Mouse (Mus musculus) G1E (cell line): Measurements from ENCODE around the gene AU022252. TPM values are rescaled to one million over a fixed set of nuclear protein-coding genes. Genes with fewer than 3 reads are reported as not detected.
A peak's percentile ranks its signal among the peaks of the same experiment; 100 is the strongest.

ENCODE experiments used
- ATAC-seq: 2 replicates; pipeline ENCODE4 v1.8.0; 2016; ENCODE audit warnings: mild to moderate bottlenecking; ENCODE audit not compliant: insufficient number of reproducible peaks, poor library complexity, low FRiP score, severe bottlenecking; ENCODE audit errors: extremely low read depth
- DNase-seq: peaks from one replicate; pipeline ENCODE4 v3.0.0; 2012; ENCODE audit warnings: low spot score
- H3K27me3 ChIP-seq: 2 replicates; pipeline ENCODE4 v1.6.1; 2012; ENCODE audit warnings: mild to moderate bottlenecking, low read length, inconsistent platforms; ENCODE audit not compliant: insufficient read depth
- H3K36me3 ChIP-seq: replicated peaks from 2 replicates; pipeline ENCODE3; 2012; ENCODE audit warnings: mild to moderate bottlenecking, inconsistent platforms
- H3K4me1 ChIP-seq: 2 replicates; pipeline ENCODE4 v1.6.1; 2012; ENCODE audit warnings: low read depth, low read length, inconsistent platforms, mixed read lengths; ENCODE audit not compliant: insufficient read depth
- H3K4me3 ChIP-seq: 2 replicates; pipeline ENCODE4 v1.5.1; 2012; ENCODE audit warnings: low read depth, mild to moderate bottlenecking, inconsistent platforms, low read length, moderate library complexity, mixed read lengths
- H3K9me3 ChIP-seq: replicated peaks from 2 replicates; pipeline ENCODE4 v1.6.1; 2012; ENCODE audit warnings: inconsistent platforms
- CTCF ChIP-seq: IDR thresholded peaks from 2 replicates; pipeline ENCODE4 v1.5.1; 2012; ENCODE audit warnings: low read depth, low read length, inconsistent platforms, mixed read lengths
- GATA1 ChIP-seq: IDR thresholded peaks from 2 replicates; pipeline ENCODE4 v1.6.1; 2012; ENCODE audit warnings: borderline replicate concordance, low read length, inconsistent platforms, mixed read lengths
- GATA2 ChIP-seq: IDR thresholded peaks from 2 replicates; pipeline ENCODE4 v1.6.1; 2012; ENCODE audit warnings: low read depth, low read length, inconsistent platforms, borderline replicate concordance
- POLR2AphosphoS5 ChIP-seq: IDR thresholded peaks from 2 replicates; pipeline ENCODE4 v1.6.1; 2012; ENCODE audit warnings: low read depth, low read length, inconsistent platforms; ENCODE audit not compliant: insufficient replicate concordance
- TAL1 ChIP-seq: conservative IDR thresholded peaks from 2 replicates; pipeline ENCODE4 v1.6.1; 2012; ENCODE audit warnings: low read depth, low read length, inconsistent platforms, mixed read lengths
- polyA plus RNA-seq: library from polyadenylated mRNA; stranded (reverse); fragments of >175 nt; gene quantifications from 2 replicates; pipeline ENCODE4 v1.2.3, GENCODE M21; 2012
- total RNA-seq, 2 experiments: library from RNA; stranded (forward) in 1 of 2; stranded (reverse) in 1 of 2; fragments of 200-1000 nt in 1 of 2; fragments of >200 nt in 1 of 2; fragmentation: Nextera tagmentation in 1 of 2; gene quantifications; 2 replicates each; pipeline ENCODE4 v1.2.3; 2014 to 2017

AU022252 gene
- total and polyA plus RNA-seq, 3 experiments = 10.1 to 25.9 (median 14.0) TPM

- Histone ChIP-seq H3K4me3 (no peak overlapping the region), H3K36me3 (peaks cover 46% of the 10 kb centered on the region), H3K4me1 (peaks cover 27% of the 10 kb centered on the region), H3K27me3 (no peaks in the 10 kb centered on the region), H3K9me3 (no peaks in the 10 kb centered on the region)
- ATAC-seq (peak; percentile 22; the same call in 1 of the 2 replicates), DNase-seq (peak; percentile 40)
- TF ChIP-seq CTCF = peak; percentile 59
- no peak for TF ChIP-seq GATA1
Measured at GRCm38 (mm10) chr4:119167663-119168062, 64.8 kb downstream of the AU022252 start.

GRCm38 (mm10) chr4:119167068-119167467 is 65.4 kb downstream of the AU022252 start:
- peaks cover 26% of the 10 kb centered on the region for H3K4me1 ChIP-seq
- ATAC-seq = no peak
- no peak for TF ChIP-seq CTCF
- TF ChIP-seq POLR2AphosphoS5 = no peak
- TF ChIP-seq GATA2 = no peak
- no peaks in the 10 kb centered on the region for H3K27me3 ChIP-seq
- H3K4me3 ChIP-seq = no peak overlapping the region
- no peaks in the 10 kb centered on the region for H3K9me3 ChIP-seq
- H3K36me3 ChIP-seq = peaks cover 41% of the 10 kb centered on the region
- DNase-seq = no peak

GRCm38 (mm10) chr4:119165916-119166315 is 66.6 kb downstream of the AU022252 start:
- Histone ChIP-seq H3K4me1 (peaks cover 18% of the 10 kb centered on the region), H3K36me3 (peaks cover 32% of the 10 kb centered on the region), H3K4me3 (no peak overlapping the region), H3K9me3 (no peaks in the 10 kb centered on the region), H3K27me3 (no peaks in the 10 kb centered on the region)
- DNase-seq = no peak
- no peak for TF ChIP-seq GATA1
- no peak for ATAC-seq

- TF ChIP-seq GATA1 (no peak), POLR2AphosphoS5 (no peak), GATA2 (no peak), TAL1 (no peak)
- Histone ChIP-seq H3K27me3 (no peaks in the 10 kb centered on the region), H3K9me3 (no peaks in the 10 kb centered on the region; the same call in 1 of the 2 replicates), H3K4me3 (no peak overlapping the region), H3K4me1 (peaks cover 10% of the 10 kb centered on the region), H3K36me3 (peaks cover 3% of the 10 kb centered on the region)
- ATAC-seq (no peak), DNase-seq (no peak)
Measured at GRCm38 (mm10) chr4:119162990-119163389, 69.5 kb downstream of the AU022252 start.

GRCm38 (mm10) chr4:119161358-119161757 is 71.2 kb downstream of the AU022252 start:
- TF ChIP-seq GATA2 (no peak), POLR2AphosphoS5 (no peak), CTCF (no peak), TAL1 (no peak), GATA1 (no peak)
- DNase-seq (no peak), ATAC-seq (no peak)
- no peak overlapping the region for H3K4me3 ChIP-seq
- H3K4me1 ChIP-seq = peaks cover 4% of the 10 kb centered on the region
- no peaks in the 10 kb centered on the region; the same call in 1 of the 2 replicates for H3K27me3 ChIP-seq
- no peaks in the 10 kb centered on the region; the same call in 1 of the 2 replicates for H3K9me3 ChIP-seq
- no peaks in the 10 kb centered on the region for H3K36me3 ChIP-seq

- Histone ChIP-seq H3K36me3 (no peaks in the 10 kb centered on the region), H3K4me1 (no peaks in the 10 kb centered on the region), H3K27me3 (peaks cover 15% of the 10 kb centered on the region), H3K9me3 (no peaks in the 10 kb centered on the region; the same call in 1 of the 2 replicates), H3K4me3 (no peak overlapping the region)
- DNase-seq (no peak), ATAC-seq (no peak)
- TF ChIP-seq POLR2AphosphoS5 (no peak), GATA2 (no peak), TAL1 (no peak), CTCF (no peak), GATA1 (no peak)
Measured at GRCm38 (mm10) chr4:119157891-119158290, 74.6 kb downstream of the AU022252 start.

- Histone ChIP-seq H3K9me3 (no peaks in the 10 kb centered on the region; the same call in 1 of the 2 replicates), H3K27me3 (peaks cover 16% of the 10 kb centered on the region), H3K4me3 (no peak overlapping the region), H3K4me1 (no peaks in the 10 kb centered on the region), H3K36me3 (no peaks in the 10 kb centered on the region)
- DNase-seq = no peak
- no peak for TF ChIP-seq GATA1
- 0 out of 2 replicates have a peak, but pooled peaks have one; percentile 32 for TF ChIP-seq CTCF
- no peak for ATAC-seq
Measured at GRCm38 (mm10) chr4:119157186-119157585, 75.3 kb downstream of the AU022252 start.

Other genes with a start within 250 kb of the AU022252 start
- gene Slc2a1, start 124.0 kb downstream of the AU022252 start, total RNA-seq (2014; fragmentation: Nextera tagmentation) = 142 and 165 TPM in 2 replicates
- gene Slc2a1, start 124.0 kb downstream of the AU022252 start, total RNA-seq (2017) = 173 and 176 TPM in 2 replicates
- 68.8 and 85.2 TPM in 2 replicates for gene Slc2a1, start 124.0 kb downstream of the AU022252 start, polyA plus RNA-seq
- 29.7 and 50.3 TPM in 2 replicates for gene Zfp691, start 58.5 kb downstream of the AU022252 start, total RNA-seq (2014; fragmentation: Nextera tagmentation)
- 6.7 and 7.7 TPM in 2 replicates for gene Zfp691, start 58.5 kb downstream of the AU022252 start, total RNA-seq (2017)
- 14.4 and 17.2 TPM in 2 replicates for gene Zfp691, start 58.5 kb downstream of the AU022252 start, polyA plus RNA-seq
- gene Ermap, start 42.7 kb downstream of the AU022252 start, total RNA-seq (2014; fragmentation: Nextera tagmentation) = 249 and 348 TPM in 2 replicates
- 81.1 and 96.0 TPM in 2 replicates for gene Ermap, start 42.7 kb downstream of the AU022252 start, total RNA-seq (2017)
- 47.4 and 62.9 TPM in 2 replicates for gene Ermap, start 42.7 kb downstream of the AU022252 start, polyA plus RNA-seq
- gene Svbp, start 37.4 kb downstream of the AU022252 start, total RNA-seq (2014; fragmentation: Nextera tagmentation) = 47.3 and 63.2 TPM in 2 replicates
- gene Svbp, start 37.4 kb downstream of the AU022252 start, total RNA-seq (2017) = 119 and 190 TPM in 2 replicates
- gene Svbp, start 37.4 kb downstream of the AU022252 start, polyA plus RNA-seq = 515 and 560 TPM in 2 replicates
- gene Tmem269, start 14.5 kb downstream of the AU022252 start, total RNA-seq (2014; fragmentation: Nextera tagmentation) = not detected in 2 replicates
- gene Tmem269, start 14.5 kb downstream of the AU022252 start, total RNA-seq (2017) = not detected in 2 replicates
- not detected in 2 replicates for gene Tmem269, start 14.5 kb downstream of the AU022252 start, polyA plus RNA-seq
- gene P3h1, start 203 bp upstream of the AU022252 start, total RNA-seq (2014; fragmentation: Nextera tagmentation) = 9.3 and 14.1 TPM in 2 replicates
- gene P3h1, start 203 bp upstream of the AU022252 start, total RNA-seq (2017) = 4.6 and 6.0 TPM in 2 replicates
- gene P3h1, start 203 bp upstream of the AU022252 start, polyA plus RNA-seq = 5.9 and 6.6 TPM in 2 replicates
- gene Cldn19, start 22.7 kb upstream of the AU022252 start, total RNA-seq (2014; fragmentation: Nextera tagmentation) = not detected in 2 replicates
- gene Cldn19, start 22.7 kb upstream of the AU022252 start, total RNA-seq (2017) = 0.12 and 0.16 TPM in 2 replicates
- not detected in 2 replicates for gene Cldn19, start 22.7 kb upstream of the AU022252 start, polyA plus RNA-seq
- 2,303 and 2,320 TPM in 2 replicates for gene Ybx1, start 61.9 kb upstream of the AU022252 start, total RNA-seq (2014; fragmentation: Nextera tagmentation)
- 1,199 and 1,332 TPM in 2 replicates for gene Ybx1, start 61.9 kb upstream of the AU022252 start, total RNA-seq (2017)
- gene Ybx1, start 61.9 kb upstream of the AU022252 start, polyA plus RNA-seq = 2,579 and 3,487 TPM in 2 replicates
- 58.8 and 76.0 TPM in 2 replicates for gene Ppih, start 87.8 kb upstream of the AU022252 start, total RNA-seq (2014; fragmentation: Nextera tagmentation)
- 171 and 181 TPM in 2 replicates for gene Ppih, start 87.8 kb upstream of the AU022252 start, total RNA-seq (2017)
- 2.5 and 4.5 TPM in 2 replicates for gene Ppih, start 87.8 kb upstream of the AU022252 start, polyA plus RNA-seq
- not detected in 2 replicates for gene Ccdc30, start 182.8 kb upstream of the AU022252 start, total RNA-seq (2014; fragmentation: Nextera tagmentation)
- gene Ccdc30, start 182.8 kb upstream of the AU022252 start, total RNA-seq (2017) = 0.17 and 0.60 TPM in 2 replicates
- gene Ccdc30, start 182.8 kb upstream of the AU022252 start, polyA plus RNA-seq = not detected in 2 replicates
- 4.7 and 12.6 TPM in 2 replicates for gene Ppcs, start 189.7 kb upstream of the AU022252 start, total RNA-seq (2014; fragmentation: Nextera tagmentation)
- gene Ppcs, start 189.7 kb upstream of the AU022252 start, total RNA-seq (2017) = 24.6 and 29.0 TPM in 2 replicates
- gene Ppcs, start 189.7 kb upstream of the AU022252 start, polyA plus RNA-seq = 12.2 and 14.4 TPM in 2 replicates
- gene Zmynd12, start 190.1 kb upstream of the AU022252 start, total RNA-seq (2014; fragmentation: Nextera tagmentation) = 1.4 TPM in 1 of 2 replicates, not detected in the other
- not detected in 2 replicates for gene Zmynd12, start 190.1 kb upstream of the AU022252 start, total RNA-seq (2017)
- gene Zmynd12, start 190.1 kb upstream of the AU022252 start, polyA plus RNA-seq = 0.10 and 0.18 TPM in 2 replicates